Mouse (Mus musculus) frontal cortex, adult 2 months (tissue): ENCODE data around the gene Tob2. TPM values are rescaled to one million over a fixed set of nuclear protein-coding genes. Genes with fewer than 3 reads are reported as not detected.

Experiments used
- DNase-seq, 2 experiments: peaks; one replicate each; pipeline ENCODE4 v3.0.0; 2022; ENCODE audit warnings: low spot score in 1 of 2; ENCODE audit errors: extremely low spot score in 1 of 2
- polyA plus RNA-seq: library from polyadenylated mRNA; depleted of rRNA; stranded (reverse); fragments of >200 nt; gene quantifications from 2 replicates; pipeline ENCODE4 v1.2.3, GENCODE M21; 2012

Gene Tob2
- polyA plus RNA-seq, 1 experiment: 22.6 TPM

GRCm38 (mm10) chr15:81812696-81813631 is 45.6 kb downstream of the Tob2 start:
- no peak for DNase-seq

- DNase-seq: no peak
Observed at GRCm38 (mm10) chr15:81812287-81812686, 46.3 kb downstream of the Tob2 start.

GRCm38 (mm10) chr15:81811599-81811996 is 47.0 kb downstream of the Tob2 start:
- DNase-seq: no peak

- DNase-seq: peak; percentile 98 to 99
Observed at GRCm38 (mm10) chr15:81810671-81811598, 47.7 kb downstream of the Tob2 start.

GRCm38 (mm10) chr15:81810150-81810549 is 48.4 kb downstream of the Tob2 start:
- DNase-seq: peak; percentile 73 to 76

- no peak for DNase-seq
Observed at GRCm38 (mm10) chr15:81809550-81809949, 49.0 kb downstream of the Tob2 start.

GRCm38 (mm10) chr15:81808799-81809198 is 49.8 kb downstream of the Tob2 start:
- DNase-seq: no peak

GRCm38 (mm10) chr15:81806621-81807404 is 51.8 kb downstream of the Tob2 start:
- no peak for DNase-seq

- DNase-seq: no peak
Observed at GRCm38 (mm10) chr15:81805624-81806023, 53.0 kb downstream of the Tob2 start.

- no peak for DNase-seq
Observed at GRCm38 (mm10) chr15:81804883-81805282, 53.7 kb downstream of the Tob2 start.

- DNase-seq: no peak
Observed at GRCm38 (mm10) chr15:81804172-81804571, 54.4 kb downstream of the Tob2 start.

GRCm38 (mm10) chr15:81803425-81803951 is 55.1 kb downstream of the Tob2 start:
- DNase-seq: no peak

GRCm38 (mm10) chr15:81802941-81803351 is 55.6 kb downstream of the Tob2 start:
- DNase-seq: peak; percentile 58 to 65

- DNase-seq: peak; percentile 99 to 100
Observed at GRCm38 (mm10) chr15:81802001-81802890, 56.4 kb downstream of the Tob2 start, which contains the start of gene Tef. Gene Tef, plus strand, starts transcription at chr15:81802421.

- DNase-seq: no peak
Observed at GRCm38 (mm10) chr15:81800391-81800790, 58.2 kb downstream of the Tob2 start.

- DNase-seq: no peak
Observed at GRCm38 (mm10) chr15:81798421-81798820, 60.2 kb downstream of the Tob2 start.
